Mouse (Mus musculus): ENCODE measurements around the gene Serpina7. TPM values are rescaled to one million over a fixed set of nuclear protein-coding genes. Genes with fewer than 3 reads are reported as not detected.

Serpina7 gene
- polyA plus RNA-seq, 1 experiment, result not detected

- no peak overlapping the region for H3K4me3 ChIP-seq (ENCODE audit: insufficient read depth, low read length)
- no peaks in the 10 kb centered on the region for H3K4me1 ChIP-seq (ENCODE audit: control insufficient read depth, insufficient read depth, low read length)
- no peak overlapping the region for H3K27ac ChIP-seq (ENCODE audit: insufficient read depth, low read length)
- TF ChIP-seq CTCF (IDR thresholded peaks at IDR 0.05; ENCODE audit: borderline replicate concordance, insufficient read depth, low read length) (no peak), POLR2A (IDR thresholded peaks at IDR 0.05; ENCODE audit: low read depth, low read length) (no peak)
Observed at GRCm38 (mm10) chrX:139037666-139038065, 47.4 kb downstream of the Serpina7 start.

Other genes starting within 250 kb of the Serpina7 start
- gene Nrk, start 170.8 kb downstream of the Serpina7 start, polyA plus RNA-seq (2011; ENCODE audit: insufficient read length, low read depth, missing spikeins), result 9.3 and 25.0 TPM in 2 replicates
- not detected in 2 replicates for gene 4930513O06Rik, start 1.0 kb upstream of the Serpina7 start, polyA plus RNA-seq (2011; ENCODE audit: insufficient read length, low read depth, missing spikeins)
- gene 4933428M09Rik, start 94.0 kb upstream of the Serpina7 start, polyA plus RNA-seq (2011; ENCODE audit: insufficient read length, low read depth, missing spikeins), result not detected in 2 replicates
- gene Mum1l1, start 124.8 kb upstream of the Serpina7 start, polyA plus RNA-seq (2011; ENCODE audit: insufficient read length, low read depth, missing spikeins), result 11.8 and 16.5 TPM in 2 replicates
- gene Trap1a, start 248.4 kb upstream of the Serpina7 start, polyA plus RNA-seq (2011; ENCODE audit: insufficient read length, low read depth, missing spikeins), result not detected in 2 replicates